Mouse (Mus musculus) midbrain, postnatal 0 days (tissue): ENCODE measurements around the gene Rnf217. TPM values are rescaled to one million over a fixed set of nuclear protein-coding genes. Genes with fewer than 3 reads are reported as not detected.

Experiments
- ATAC-seq: fragments of 200-750 bp; cut with Nextera tagmentation; 2 replicates; pipeline ENCODE4 v1.8.0; 2017; ENCODE audit warnings: moderate number of reproducible peaks, mild to moderate bottlenecking, moderate TSS enrichment, moderate library complexity; ENCODE audit not compliant: low FRiP score
- DNase-seq: peaks from one replicate; pipeline ENCODE4 v3.0.0-alpha.2; 2015; ENCODE audit warnings: low spot score
- H3K27ac ChIP-seq: fragments of 300-500 bp; sonication (generic); 2 replicates; pipeline ENCODE4 v1.5.1; 2014; ENCODE audit warnings: low read depth, mild to moderate bottlenecking, low read length, mixed read lengths
- H3K27me3 ChIP-seq: fragments of 300-500 bp; sonication (generic); 2 replicates; pipeline ENCODE4 v1.6.1; 2014; ENCODE audit warnings: low read length, control low read depth, mixed read lengths; ENCODE audit not compliant: insufficient read depth
- H3K36me3 ChIP-seq: fragments of 300-500 bp; sonication (generic); 2 replicates; pipeline ENCODE4 v1.6.1; 2014; ENCODE audit warnings: low read length, control low read depth, mixed read lengths; ENCODE audit not compliant: insufficient read depth
- H3K4me1 ChIP-seq: fragments of 300-500 bp; sonication (generic); 2 replicates; pipeline ENCODE4 v1.6.1; 2014; ENCODE audit warnings: mild to moderate bottlenecking, control low read depth, antibody characterized with exemption, low read length, mixed read lengths; ENCODE audit not compliant: insufficient read depth
- H3K4me2 ChIP-seq: fragments of 300-500 bp; sonication (generic); 2 replicates; pipeline ENCODE4 v1.6.1; 2014; ENCODE audit warnings: low read depth, mild to moderate bottlenecking, low read length, mixed read lengths; ENCODE audit not compliant: poor library complexity, severe bottlenecking
- H3K4me3 ChIP-seq: fragments of 300-500 bp; sonication (generic); 2 replicates; pipeline ENCODE4 v1.5.1; 2014; ENCODE audit warnings: low read depth, mild to moderate bottlenecking, low read length, moderate library complexity
- H3K9ac ChIP-seq: fragments of 300-500 bp; sonication (generic); replicated peaks from 2 replicates; pipeline ENCODE4 v1.6.1; 2014; ENCODE audit warnings: mild to moderate bottlenecking, low read length, moderate library complexity, mixed read lengths; ENCODE audit not compliant: poor library complexity, severe bottlenecking
- H3K9me3 ChIP-seq: fragments of 300-500 bp; sonication (generic); 2 replicates; pipeline ENCODE4 v1.6.1; 2016; ENCODE audit warnings: low read length, control low read depth
- CTCF ChIP-seq: IDR thresholded peaks from 2 replicates; pipeline ENCODE4 v1.5.1; 2016; ENCODE audit warnings: antibody characterized with exemption, mild to moderate bottlenecking
- WGBS: fragments of 180-500 bp; shearing (Covaris S2); extraction: QIAGEN DNeasy Blood & Tissue Kit; methylation state at CpG from one replicate; pipeline ENCODE4 v1.1.7; 2014; 5-methylcytosine and 5-hydroxymethylcytosine counted together
- polyA plus RNA-seq: library from polyadenylated mRNA; unstranded; fragments of >200 nt; fragmentation: Nextera tagmentation; extraction: Ambion mirVana; gene quantifications from 2 replicates; pipeline ENCODE4 v1.2.1, GENCODE M21; 2015
- total RNA-seq: library from RNA; depleted of rRNA; stranded (reverse); fragments of >200 nt; gene quantifications from 2 replicates; pipeline ENCODE4 v1.2.3, GENCODE M21; 2014

Rnf217 gene
- total and polyA plus RNA-seq, 2 experiments from 2014 or later: 2.0 to 11.5 TPM

- TF ChIP-seq CTCF: no peak
- Histone ChIP-seq H3K36me3 (no peaks in the 10 kb centered on the region), H3K4me1 (no peaks in the 10 kb centered on the region; the same call in 1 of the 2 replicates), H3K9me3 (no peaks in the 10 kb centered on the region), H3K4me2 (no peak overlapping the region), H3K4me3 (no peak overlapping the region), H3K9ac (no peak overlapping the region), H3K27me3 (no peaks in the 10 kb centered on the region), H3K27ac (no peak overlapping the region)
- ATAC-seq (no peak), DNase-seq (no peak)
- WGBS: 84% methylated on average over 5 of the region's 5 CpGs
Measured at GRCm38 (mm10) chr10:31501644-31502043, 107.3 kb downstream of the Rnf217 start.

- no peak for TF ChIP-seq CTCF
- H3K27me3 ChIP-seq: no peaks in the 10 kb centered on the region
- DNase-seq (no peak), ATAC-seq (no peak)
- no peak overlapping the region for H3K27ac ChIP-seq
- no peaks in the 10 kb centered on the region for H3K36me3 ChIP-seq
- WGBS: 95% methylated on average over 2 of the region's 2 CpGs
- H3K4me1 ChIP-seq: no peaks in the 10 kb centered on the region
- no peak overlapping the region for H3K4me2 ChIP-seq
- H3K9ac ChIP-seq: no peak overlapping the region
- H3K9me3 ChIP-seq: no peaks in the 10 kb centered on the region
- no peak overlapping the region for H3K4me3 ChIP-seq
Measured at GRCm38 (mm10) chr10:31496931-31497330, 112.1 kb downstream of the Rnf217 start.

GRCm38 (mm10) chr10:31495826-31496225 lies 113.2 kb downstream of the Rnf217 start:
- DNase-seq (no peak), ATAC-seq (no peak)
- Histone ChIP-seq H3K4me1 (no peaks in the 10 kb centered on the region), H3K4me2 (no peak overlapping the region), H3K9me3 (no peaks in the 10 kb centered on the region), H3K4me3 (no peak overlapping the region), H3K27ac (no peak overlapping the region), H3K27me3 (no peaks in the 10 kb centered on the region), H3K36me3 (no peaks in the 10 kb centered on the region), H3K9ac (no peak overlapping the region)
- WGBS: 85% methylated on average over 3 of the region's 3 CpGs
- TF ChIP-seq CTCF: no peak

GRCm38 (mm10) chr10:31494296-31494695 lies 114.7 kb downstream of the Rnf217 start:
- Histone ChIP-seq H3K4me1 (no peaks in the 10 kb centered on the region), H3K9ac (no peak overlapping the region), H3K4me3 (no peak overlapping the region), H3K9me3 (no peaks in the 10 kb centered on the region), H3K27me3 (no peaks in the 10 kb centered on the region), H3K27ac (no peak overlapping the region), H3K4me2 (no peak overlapping the region), H3K36me3 (no peaks in the 10 kb centered on the region)
- ATAC-seq (no peak), DNase-seq (no peak)
- whole genome bisulfite sequencing: 90% methylated on average over 1 of the region's 1 CpGs
- no peak for TF ChIP-seq CTCF

- no peak for DNase-seq
- no peak overlapping the region for H3K4me3 ChIP-seq
- no peaks in the 10 kb centered on the region for H3K4me1 ChIP-seq
- no peak overlapping the region for H3K4me2 ChIP-seq
- TF ChIP-seq CTCF: no peak
- WGBS: 71% methylated on average over 10 of the region's 10 CpGs
- H3K27me3 ChIP-seq: no peaks in the 10 kb centered on the region
- H3K9ac ChIP-seq: no peak overlapping the region
- no peaks in the 10 kb centered on the region for H3K36me3 ChIP-seq
- no peaks in the 10 kb centered on the region for H3K9me3 ChIP-seq
- no peak overlapping the region for H3K27ac ChIP-seq
- ATAC-seq: no peak
Measured at GRCm38 (mm10) chr10:31467043-31467898, 141.7 kb downstream of the Rnf217 start.

GRCm38 (mm10) chr10:31465840-31466541 lies 143.0 kb downstream of the Rnf217 start:
- H3K9me3 ChIP-seq: no peaks in the 10 kb centered on the region
- peak; percentile 72 for DNase-seq

More at GRCm38 (mm10) chr10:31465840-31466541, 143.0 kb downstream of the Rnf217 start:
- no peaks in the 10 kb centered on the region for H3K36me3 ChIP-seq
- peak; percentile 95 for TF ChIP-seq CTCF
- WGBS: 75% methylated on average over 6 of the region's 6 CpGs
- no peak for ATAC-seq
- no peak overlapping the region for H3K27ac ChIP-seq
- no peak overlapping the region for H3K9ac ChIP-seq
- H3K4me2 ChIP-seq: no peak overlapping the region
- H3K4me1 ChIP-seq: no peaks in the 10 kb centered on the region
- no peak overlapping the region for H3K4me3 ChIP-seq
- no peaks in the 10 kb centered on the region for H3K27me3 ChIP-seq
